Mouse (Mus musculus) megakaryocyte, embryonic 14.5 days (primary cell): ENCODE results near the gene Coro6. TPM values are rescaled to one million over a fixed set of nuclear protein-coding genes. Genes with fewer than 3 reads are reported as not detected.
A peak's percentile ranks its signal among the peaks of the same experiment; 100 is the strongest.

Experiments
- H3K27me3 ChIP-seq: replicated peaks from 2 replicates; pipeline ENCODE3; 2012; ENCODE audit warnings: inconsistent platforms
- H3K36me3 ChIP-seq: replicated peaks from 2 replicates; pipeline ENCODE3; 2012; ENCODE audit warnings: low read length, inconsistent platforms, mixed read lengths
- H3K4me1 ChIP-seq: 2 replicates; pipeline ENCODE4 v1.6.1; 2012; ENCODE audit warnings: inconsistent platforms
- H3K4me3 ChIP-seq: replicated peaks from 2 replicates; pipeline ENCODE3; 2012; ENCODE audit warnings: moderate library complexity, mild to moderate bottlenecking, inconsistent platforms
- H3K9me3 ChIP-seq: 2 replicates; pipeline ENCODE4 v1.6.1; 2012; ENCODE audit warnings: inconsistent platforms
- FLI1 ChIP-seq: IDR thresholded peaks from 2 replicates; pipeline ENCODE4 v1.6.1; 2012; ENCODE audit warnings: low read length, inconsistent platforms, mixed read lengths
- GATA1 ChIP-seq: IDR thresholded peaks from 3 replicates; pipeline ENCODE4 v1.6.1; 2012; ENCODE audit warnings: mixed read lengths, low read length, inconsistent platforms, borderline replicate concordance
- polyA plus RNA-seq: library from polyadenylated mRNA; stranded (reverse); fragments of >175 nt; gene quantifications from 2 replicates; pipeline ENCODE4 v1.2.3, GENCODE M21; 2012; ENCODE audit warnings: low replicate concordance; ENCODE audit not compliant: insufficient read depth

Coro6 gene
- polyA plus RNA-seq, 1 experiment, result 0.38 TPM

DNA sequence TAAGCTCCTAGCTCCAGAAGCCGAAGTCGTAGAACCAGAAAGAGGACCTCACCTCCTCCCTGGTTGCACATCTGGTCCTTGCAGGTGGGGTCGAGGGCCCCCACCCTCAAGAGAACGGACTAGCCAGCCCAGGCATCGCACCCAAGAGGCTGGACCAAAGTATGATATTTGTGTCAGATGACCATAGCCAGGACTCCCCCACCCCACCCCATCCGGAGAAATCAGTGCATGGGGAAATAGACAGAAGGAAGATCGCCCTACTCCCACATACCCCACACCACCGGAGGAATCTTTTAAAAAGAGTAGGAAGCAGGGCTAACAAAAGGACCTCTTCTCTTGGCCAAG, 862 bp downstream of the Coro6 start:
- Histone ChIP-seq H3K4me1 (peaks cover 51% of the 10 kb centered on the region), H3K9me3 (no peaks in the 10 kb centered on the region), H3K27me3 (peaks cover 73% of the 10 kb centered on the region), H3K36me3 (peaks cover 7% of the 10 kb centered on the region), H3K4me3 (peak overlapping the region; percentile 92)
- TF ChIP-seq FLI1 (no peak), GATA1 (no peak)

DNA sequence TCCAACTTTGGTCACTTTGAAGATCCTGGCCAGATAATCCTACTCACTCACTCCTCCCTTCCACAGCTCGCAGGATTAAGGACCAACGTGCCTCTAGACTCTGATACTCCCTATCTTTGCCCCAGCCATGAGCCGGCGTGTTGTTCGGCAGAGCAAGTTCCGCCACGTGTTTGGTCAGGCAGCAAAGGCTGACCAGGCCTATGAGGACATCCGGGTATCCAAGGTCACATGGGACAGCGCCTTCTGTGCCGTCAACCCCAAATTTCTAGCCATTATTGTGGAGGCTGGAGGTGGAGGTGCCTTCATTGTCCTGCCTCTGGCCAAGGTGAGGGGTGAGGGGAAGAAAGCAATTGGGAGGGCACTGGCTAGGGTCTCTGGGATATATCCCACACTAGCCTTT, 1.6 kb downstream of the Coro6 start:
- TF ChIP-seq GATA1, result no peak
- no peak for TF ChIP-seq FLI1
- H3K9me3 ChIP-seq, result no peaks in the 10 kb centered on the region
- peaks cover 79% of the 10 kb centered on the region for H3K27me3 ChIP-seq

DNA sequence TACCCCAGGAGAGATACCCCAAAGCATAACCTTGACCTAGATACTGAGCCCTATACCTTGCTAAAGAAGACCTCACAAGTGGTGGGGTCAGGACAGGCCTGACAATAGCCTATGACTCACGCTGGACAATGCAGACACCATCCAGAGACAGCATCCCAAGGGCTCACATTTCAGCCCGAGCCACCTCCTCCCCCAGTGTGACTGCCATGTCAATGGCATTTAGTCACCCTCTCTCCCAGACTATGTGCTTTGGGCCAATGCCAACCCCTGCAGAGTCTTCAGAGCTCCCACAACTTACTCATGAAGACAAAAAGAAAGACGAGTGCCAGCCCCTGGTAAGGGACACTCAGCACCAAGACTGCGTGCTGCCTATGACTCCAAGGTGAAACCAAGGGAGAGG, 2.5 kb downstream of the Coro6 start:
- peaks cover 88% of the 10 kb centered on the region for H3K27me3 ChIP-seq
- TF ChIP-seq FLI1, result no peak
- TF ChIP-seq GATA1, result no peak
- no peak overlapping the region for H3K4me3 ChIP-seq
- no peaks in the 10 kb centered on the region for H3K9me3 ChIP-seq
- H3K4me1 ChIP-seq, result peaks cover 54% of the 10 kb centered on the region
- H3K36me3 ChIP-seq, result no peaks in the 10 kb centered on the region

More for the DNA sequence above, 1.6 kb downstream of the Coro6 start:
- Histone ChIP-seq H3K4me1 (peaks cover 54% of the 10 kb centered on the region), H3K4me3 (no peak overlapping the region), H3K36me3 (peaks cover 4% of the 10 kb centered on the region)

DNA sequence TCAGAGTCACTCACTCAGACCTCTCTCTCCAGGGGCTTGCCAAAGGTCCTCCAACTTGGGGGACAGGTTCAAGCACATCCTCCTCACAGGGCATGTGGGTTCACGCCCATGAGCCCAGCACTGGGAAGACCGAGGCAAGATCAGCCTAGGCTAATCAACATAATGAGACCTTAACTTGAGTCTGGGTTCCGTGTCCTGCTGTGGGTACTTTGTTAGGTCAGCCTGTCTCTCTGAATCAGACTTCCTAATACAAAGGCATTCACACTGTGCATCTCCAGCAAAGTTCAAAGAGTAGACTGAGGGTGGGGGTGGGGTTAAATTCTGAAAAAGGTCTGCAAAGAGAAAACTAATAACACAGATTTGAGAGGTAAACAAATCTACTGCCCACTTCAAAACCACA, 2.9 kb downstream of the Coro6 start:
- no peaks in the 10 kb centered on the region for H3K36me3 ChIP-seq
- no peak overlapping the region for H3K4me3 ChIP-seq
- H3K9me3 ChIP-seq, result no peaks in the 10 kb centered on the region
- H3K27me3 ChIP-seq, result peaks cover 88% of the 10 kb centered on the region
- H3K4me1 ChIP-seq, result peaks cover 54% of the 10 kb centered on the region
- TF ChIP-seq GATA1, result no peak
- no peak for TF ChIP-seq FLI1

DNA sequence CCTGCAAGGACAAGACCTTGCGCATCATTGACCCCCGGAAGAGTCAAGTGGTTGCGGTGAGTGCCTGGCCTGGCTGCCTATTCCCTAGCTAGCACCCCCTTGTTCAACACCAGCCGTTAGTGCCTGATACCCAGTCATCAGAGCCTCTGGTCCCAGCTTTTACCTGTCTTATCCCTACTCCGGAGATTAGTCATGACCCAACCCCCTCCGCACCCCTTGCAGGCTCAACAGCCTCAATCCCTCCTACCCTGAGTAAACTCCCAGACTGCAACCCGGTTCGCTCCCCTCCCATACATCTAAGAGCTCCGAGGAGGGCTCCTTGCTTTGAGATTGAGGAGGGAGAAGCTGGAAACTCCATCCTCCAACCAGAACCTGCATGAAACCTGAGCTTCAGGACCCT, 4.3 kb downstream of the Coro6 start:
- Histone ChIP-seq H3K36me3 (no peaks in the 10 kb centered on the region), H3K4me3 (peak overlapping the region; percentile 92), H3K27me3 (peaks cover 90% of the 10 kb centered on the region), H3K4me1 (peaks cover 46% of the 10 kb centered on the region), H3K9me3 (no peaks in the 10 kb centered on the region)
- TF ChIP-seq FLI1 (no peak), GATA1 (no peak)

DNA sequence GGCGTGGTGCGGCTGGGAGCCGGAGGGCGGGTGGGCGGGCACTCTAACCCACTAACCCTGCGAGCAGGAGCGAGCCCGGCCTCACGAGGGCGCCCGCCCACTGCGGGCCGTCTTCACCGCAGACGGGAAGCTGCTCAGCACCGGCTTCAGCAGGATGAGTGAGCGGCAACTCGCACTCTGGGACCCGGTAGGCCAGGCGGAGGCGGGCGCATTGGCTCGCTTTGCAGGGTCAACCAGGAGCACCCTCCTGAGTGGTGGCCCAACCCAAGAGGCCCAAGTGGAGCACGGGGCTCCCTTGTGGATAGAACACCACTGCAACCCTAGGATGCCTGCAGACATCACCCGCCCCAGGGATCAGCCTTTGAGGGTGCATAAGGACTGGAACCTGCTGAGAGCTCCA, 4.9 kb downstream of the Coro6 start:
- Histone ChIP-seq H3K27me3 (peaks cover 87% of the 10 kb centered on the region), H3K4me1 (peaks cover 40% of the 10 kb centered on the region), H3K4me3 (peak overlapping the region; percentile 92), H3K9me3 (no peaks in the 10 kb centered on the region), H3K36me3 (peaks cover 4% of the 10 kb centered on the region)
- TF ChIP-seq GATA1 (no peak), FLI1 (no peak)

DNA sequence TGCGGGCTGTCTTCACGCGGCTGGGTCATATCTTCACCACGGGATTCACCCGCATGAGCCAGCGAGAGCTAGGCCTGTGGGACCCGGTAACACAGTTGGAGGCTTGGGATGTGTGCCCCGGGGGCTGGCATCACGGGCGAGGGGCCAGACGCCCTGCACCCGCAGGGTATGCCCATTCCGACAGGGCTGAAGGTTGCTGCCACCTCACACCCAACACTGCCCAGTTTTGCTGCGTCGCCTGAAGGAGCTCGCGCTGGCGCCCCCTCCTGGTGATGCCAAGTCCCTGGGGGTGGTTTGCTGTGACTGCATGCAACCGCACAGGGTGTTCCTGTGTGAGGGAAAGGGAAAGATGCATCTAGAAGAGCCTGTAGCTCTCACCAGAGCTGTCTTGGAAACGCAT, 5.6 kb downstream of the Coro6 start:
- H3K4me3 ChIP-seq, result peak overlapping the region; percentile 92
- H3K9me3 ChIP-seq, result no peaks in the 10 kb centered on the region
- TF ChIP-seq GATA1, result no peak
- no peak for TF ChIP-seq FLI1
- H3K4me1 ChIP-seq, result peaks cover 34% of the 10 kb centered on the region
- peaks cover 8% of the 10 kb centered on the region for H3K36me3 ChIP-seq
- peaks cover 87% of the 10 kb centered on the region for H3K27me3 ChIP-seq

DNA sequence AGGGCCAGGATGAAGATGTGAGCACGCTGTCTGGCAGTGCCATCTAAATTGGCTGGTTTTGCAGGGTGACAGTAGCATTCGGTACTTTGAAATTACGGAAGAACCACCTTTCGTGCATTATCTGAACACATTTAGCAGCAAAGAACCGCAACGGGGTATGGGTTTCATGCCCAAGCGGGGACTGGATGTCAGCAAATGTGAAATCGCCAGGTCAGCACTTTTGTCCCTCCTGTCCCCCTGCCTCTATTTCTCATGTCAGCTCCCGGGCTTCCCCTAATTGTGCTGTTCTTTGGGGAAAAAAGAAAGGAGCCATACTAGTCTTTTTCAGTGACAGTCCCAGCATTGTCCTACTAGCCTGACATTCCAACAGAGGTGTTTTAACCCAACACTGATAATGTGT, 6.2 kb downstream of the Coro6 start:
- Histone ChIP-seq H3K4me3 (peak overlapping the region; percentile 29), H3K4me1 (peaks cover 30% of the 10 kb centered on the region), H3K9me3 (no peaks in the 10 kb centered on the region), H3K27me3 (peaks cover 87% of the 10 kb centered on the region), H3K36me3 (peaks cover 8% of the 10 kb centered on the region)
- no peak for TF ChIP-seq FLI1
- no peak for TF ChIP-seq GATA1

DNA sequence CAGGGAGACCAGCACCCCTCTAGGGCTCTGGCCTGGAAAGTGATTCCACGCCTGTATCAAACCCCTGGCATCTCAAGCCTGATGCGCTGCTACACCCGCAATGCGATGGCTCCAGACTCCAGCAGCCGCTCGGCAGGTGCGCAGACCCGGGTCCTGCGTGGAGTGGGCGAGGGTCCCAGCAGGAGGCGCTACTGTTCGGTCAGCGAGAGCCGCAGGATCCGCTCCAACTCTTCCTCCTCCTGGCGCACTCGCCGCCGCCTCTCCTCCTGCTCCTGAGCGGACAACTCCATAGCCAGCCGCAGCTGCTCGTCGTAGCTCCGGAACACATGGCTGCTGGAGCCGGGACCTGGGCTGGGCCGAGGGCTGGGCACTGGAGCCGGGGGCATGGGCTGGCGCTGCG, 9.2 kb downstream of the Coro6 start:
- no peak for TF ChIP-seq FLI1
- TF ChIP-seq GATA1, result no peak
- Histone ChIP-seq H3K36me3 (peaks cover 8% of the 10 kb centered on the region), H3K27me3 (peaks cover 76% of the 10 kb centered on the region), H3K4me1 (peaks cover 19% of the 10 kb centered on the region), H3K9me3 (no peaks in the 10 kb centered on the region), H3K4me3 (no peak overlapping the region)

DNA sequence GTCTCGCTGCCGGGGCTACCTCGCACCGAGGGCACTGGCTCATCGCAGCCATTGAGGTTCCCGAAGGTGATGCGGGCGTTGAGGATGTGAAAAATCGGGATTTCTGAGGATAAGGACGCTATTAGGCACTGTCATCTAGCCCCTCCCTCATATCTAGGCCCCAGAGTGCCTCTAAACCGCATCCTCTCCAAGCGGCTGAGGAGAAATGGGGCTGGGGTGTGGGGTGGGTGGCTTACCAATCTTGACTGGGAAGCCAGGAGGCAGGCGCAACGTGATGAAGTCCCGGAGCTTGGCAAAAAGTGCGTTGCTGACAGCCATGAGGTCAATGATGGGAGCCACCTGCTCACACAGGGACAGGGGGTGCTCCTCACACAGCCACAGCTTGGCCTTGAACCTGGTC, 10.6 kb downstream of the Coro6 start:
- Histone ChIP-seq H3K4me3 (no peak overlapping the region), H3K9me3 (no peaks in the 10 kb centered on the region), H3K27me3 (peaks cover 76% of the 10 kb centered on the region), H3K4me1 (peaks cover 6% of the 10 kb centered on the region), H3K36me3 (peaks cover 8% of the 10 kb centered on the region)
- TF ChIP-seq FLI1 (no peak), GATA1 (no peak)

DNA sequence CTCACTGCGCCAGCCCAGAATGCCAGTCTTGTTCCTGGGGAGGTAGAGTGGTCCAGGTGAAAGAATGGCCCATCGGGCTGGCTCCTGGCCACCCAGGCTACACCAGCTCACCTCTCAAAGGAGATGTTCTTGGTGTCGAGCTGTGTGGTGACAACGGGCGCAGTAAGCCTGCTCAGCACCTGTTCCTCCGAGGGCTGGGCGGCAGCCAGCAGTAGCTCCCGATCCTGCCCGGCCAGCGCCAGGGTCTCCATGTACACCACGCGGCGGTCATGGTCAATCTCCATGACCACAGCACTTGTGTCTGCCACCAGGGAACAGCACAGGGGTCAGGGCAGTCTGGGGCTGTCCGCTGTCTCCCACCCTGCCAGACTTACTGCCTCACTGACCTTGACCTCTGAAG, 14.0 kb downstream of the Coro6 start:
- Histone ChIP-seq H3K27me3 (peaks cover 64% of the 10 kb centered on the region), H3K9me3 (no peaks in the 10 kb centered on the region), H3K4me3 (no peak overlapping the region), H3K4me1 (no peaks in the 10 kb centered on the region; the same call in 1 of the 2 replicates), H3K36me3 (peaks cover 8% of the 10 kb centered on the region)
- no peak for TF ChIP-seq GATA1
- TF ChIP-seq FLI1, result no peak

DNA sequence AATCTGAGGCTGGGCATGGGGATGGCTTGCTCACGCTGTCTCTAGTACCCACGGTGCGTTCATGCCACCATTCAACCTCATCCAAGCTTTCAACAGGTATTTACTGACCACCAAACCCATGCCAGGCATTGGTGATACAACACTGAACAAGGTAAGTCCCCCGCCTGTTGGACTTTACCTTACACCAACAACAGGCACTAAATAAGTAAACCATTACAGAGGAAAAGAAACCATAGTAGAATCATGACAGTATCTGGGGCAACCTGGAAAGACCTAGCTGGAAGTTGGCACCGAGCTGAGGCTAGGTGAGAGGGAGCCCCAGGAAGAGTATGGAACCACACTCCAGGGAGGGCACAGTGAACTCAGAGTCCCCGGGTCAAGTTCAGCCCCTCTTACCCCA, 14.7 kb downstream of the Coro6 start:
- Histone ChIP-seq H3K9me3 (no peaks in the 10 kb centered on the region), H3K4me1 (peaks cover 6% of the 10 kb centered on the region; the same call in 1 of the 2 replicates), H3K4me3 (no peak overlapping the region), H3K36me3 (peaks cover 7% of the 10 kb centered on the region), H3K27me3 (peaks cover 66% of the 10 kb centered on the region)
- TF ChIP-seq GATA1 (no peak), FLI1 (no peak)
